27 mouse cellular contexts compared by ENCODE assay signal in the genomic region with DNA sequence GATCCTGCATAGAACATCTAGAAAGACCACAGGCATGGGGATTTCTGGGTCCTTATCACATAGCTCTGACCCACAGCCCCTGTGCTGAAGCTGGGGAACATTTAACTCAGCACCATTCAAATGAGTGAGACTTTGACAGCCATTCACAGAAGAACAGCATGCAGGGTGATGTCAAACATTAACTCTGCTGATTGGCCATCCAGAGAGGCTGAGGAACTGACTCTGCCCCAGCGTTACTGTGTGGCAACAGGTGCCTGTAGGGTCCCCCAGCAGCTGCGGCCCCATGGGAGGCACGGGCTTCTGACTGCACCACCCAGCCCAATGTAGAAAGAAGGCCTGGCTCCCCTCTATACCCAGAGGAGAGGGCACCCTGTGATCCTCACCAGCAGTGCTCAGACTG.
DNase-seq lines count a peak whose midpoint lies in the region; ATAC-seq and TF ChIP-seq lines count a peak whose summit lies in the region.
"Had no signal": no experiment of that assay in that cellular context is flagged by ENCODE, and none has a peak within 500 bp of the region (broad histone marks: within the 10 kb centered on the region; RNA-seq: fewer than 3 reads in every experiment).

No protein-coding gene starts in this region.

- no peaks in the 10 kb centered on the region for H3K79me2 ChIP-seq in heart, adult 2 months (replicated peaks; ENCODE audit: control insufficient read depth, insufficient read depth, low read length)

- intact Hi-C loops in heart, adult 2 months (cut with DNase I): no loop called here

- TF ChIP-seq CTCF in heart, adult 2 months (IDR thresholded peaks at IDR 0.05): no peak

- no peaks in the 10 kb centered on the region for H3K36me3 ChIP-seq in heart, embryonic 10.5 days
- H3K36me3 ChIP-seq in heart, adult 2 months (ENCODE audit: control insufficient read depth, insufficient read depth, low read length): no peaks in the 10 kb centered on the region
- H3K36me3 ChIP-seq: hindbrain, embryonic 13.5 days; limb, embryonic 12.5 days; midbrain, embryonic 12.5 days; neural tube, embryonic 12.5 days; stomach, embryonic 15.5 days had no signal

- H3K27ac ChIP-seq in heart, embryonic 10.5 days: peak overlapping the region; percentile 47; the same call in 1 of the 2 replicates
- H3K27ac ChIP-seq in heart, adult 2 months: no peak overlapping the region
- H3K27ac ChIP-seq: hindbrain, embryonic 13.5 days; left cerebral cortex, adult 2 months; limb, embryonic 12.5 days; midbrain, embryonic 12.5 days; neural tube, embryonic 12.5 days; stomach, embryonic 15.5 days had no signal

- no peak overlapping the region for H3K4me3 ChIP-seq in heart, embryonic 10.5 days
- no peak overlapping the region for H3K4me3 ChIP-seq in heart, adult 2 months
- H3K4me3 ChIP-seq: erythroblast, embryonic 14.5 days; hindbrain, embryonic 13.5 days; left cerebral cortex, adult 2 months; limb, embryonic 12.5 days; midbrain, embryonic 12.5 days; myocyte; neural tube, embryonic 12.5 days; stomach, embryonic 15.5 days had no signal

- peaks cover 14% of the 10 kb centered on the region; the same call in 1 of the 2 replicates for H3K4me1 ChIP-seq in heart, embryonic 10.5 days
- H3K4me1 ChIP-seq in heart, adult 2 months (ENCODE audit: control insufficient read depth, insufficient read depth, low read length): no peaks in the 10 kb centered on the region

- WGBS in heart, embryonic 10.5 days: 33% methylated on average over 3 of the region's 3 CpGs
- 51% methylated on average over 3 of the region's 3 CpGs for WGBS in heart, adult 2 months

- H3K9ac ChIP-seq in heart, adult 2 months (ENCODE audit: low read depth, low read length): no peak overlapping the region
- H3K9ac ChIP-seq: hindbrain, embryonic 13.5 days; limb, embryonic 12.5 days; midbrain, embryonic 12.5 days; neural tube, embryonic 12.5 days; stomach, embryonic 15.5 days had no signal

- no peak for TF ChIP-seq POLR2A in heart, adult 2 months (IDR thresholded peaks at IDR 0.05; ENCODE audit: insufficient read depth, low read depth, low read length)

- no peaks in the 10 kb centered on the region for H3K9me3 ChIP-seq in heart, embryonic 10.5 days
- H3K9me3 ChIP-seq: hindbrain, embryonic 13.5 days; limb, embryonic 12.5 days; midbrain, embryonic 12.5 days; neural tube, embryonic 12.5 days; stomach, embryonic 15.5 days had no signal

- TF ChIP-seq EP300 in heart, adult 2 months (IDR thresholded peaks at IDR 0.05; ENCODE audit: insufficient read depth, low read depth, low read length): no peak

- peaks cover 5% of the 10 kb centered on the region; the same call in 1 of the 2 replicates for H3K27me3 ChIP-seq in heart, embryonic 10.5 days (ENCODE audit: insufficient read depth, poor library complexity, severe bottlenecking)
- peaks cover 2% of the 10 kb centered on the region; the same call in 1 of the 2 replicates for H3K27me3 ChIP-seq in heart, adult 2 months (ENCODE audit: control insufficient read depth, insufficient read depth, low read length)
- H3K27me3 ChIP-seq: Patski; stomach, embryonic 15.5 days had no signal

- ATAC-seq in megakaryocyte-erythroid progenitor cell, adult 5-6 weeks (replicated peaks; ENCODE audit: low FRiP score, low TSS enrichment, poor library complexity, severe bottlenecking): no peak
- ATAC-seq: forebrain, embryonic 16.5 days; intestine, embryonic 16.5 days; Patski had no signal

- no peak for DNase-seq in heart, embryonic 10.5 days (ENCODE audit: low spot score)
- no peak for DNase-seq in heart, adult 2 months
- peak; percentile 9 for DNase-seq in thymus, postnatal 14 days
- DNase-seq in thymus, postnatal 10 days (ENCODE audit: low spot score in 2 of 2): no peak
- DNase-seq in kidney, postnatal 14 days: peak; percentile 46
- no peak for DNase-seq in right cerebral cortex, postnatal 4 days
- no peak for DNase-seq in adrenal gland, adult 8-10 months
- DNase-seq: adrenal gland, postnatal 36 days; cerebellum, adult 18-20 months; cerebellum, postnatal 10 days; gastrocnemius, postnatal 10 days; heart, postnatal 36 days; lung, postnatal 36 days; right cerebral cortex, adult 18-20 months; thymus, postnatal 36 days had no signal

Comparison
In these comparisons a context has a peak if more than half of its experiments do, and no peak if none do; other contexts are left out.
1. DNase-seq: peak in thymus, postnatal 14 days (single experiment) and kidney, postnatal 14 days (single experiment); none in heart, embryonic 10.5 days (single experiment), heart, adult 2 months (0 of 2), thymus, postnatal 10 days (0 of 2), right cerebral cortex, postnatal 4 days (single experiment) and adrenal gland, adult 8-10 months (single experiment).